Mouse (Mus musculus) kidney, embryonic 16.5 days (tissue): ENCODE data around the gene Thbs2. TPM values are rescaled to one million over a fixed set of nuclear protein-coding genes. Genes with fewer than 3 reads are reported as not detected.
A peak's percentile ranks its signal among the peaks of the same experiment; 100 is the strongest.

ENCODE experiments used
- ATAC-seq: fragments of 200-750 bp; cut with Nextera tagmentation; 2 replicates; pipeline ENCODE4 v1.8.0; 2017; ENCODE audit warnings: moderate TSS enrichment; ENCODE audit not compliant: low FRiP score, low TSS enrichment
- H3K27ac ChIP-seq: fragments of 300-500 bp; sonication (generic); 2 replicates; pipeline ENCODE4 v1.5.1; 2014; ENCODE audit warnings: low read length
- H3K27me3 ChIP-seq: fragments of 300-500 bp; sonication (generic); 2 replicates; pipeline ENCODE4 v1.6.1; 2014; ENCODE audit warnings: low read length, control low read depth, mixed read lengths; ENCODE audit not compliant: insufficient read depth
- H3K36me3 ChIP-seq: fragments of 300-500 bp; sonication (generic); 2 replicates; pipeline ENCODE4 v1.6.1; 2014; ENCODE audit warnings: low read length, control low read depth, mixed read lengths; ENCODE audit not compliant: insufficient read depth
- H3K4me1 ChIP-seq: fragments of 300-500 bp; sonication (generic); 2 replicates; pipeline ENCODE4 v1.6.1; 2014; ENCODE audit warnings: low read length, control low read depth, mixed read lengths; ENCODE audit not compliant: insufficient read depth
- H3K4me2 ChIP-seq: fragments of 300-500 bp; sonication (generic); replicated peaks from 2 replicates; pipeline ENCODE4 v1.6.1; 2014; ENCODE audit warnings: low read depth, low read length
- H3K4me3 ChIP-seq: fragments of 300-500 bp; sonication (generic); 2 replicates; pipeline ENCODE4 v1.5.1; 2014; ENCODE audit warnings: mild to moderate bottlenecking, low read length
- H3K9ac ChIP-seq: fragments of 300-500 bp; sonication (generic); replicated peaks from 2 replicates; pipeline ENCODE4 v1.6.1; 2014; ENCODE audit warnings: low read length
- H3K9me3 ChIP-seq: fragments of 300-500 bp; sonication (generic); 2 replicates; pipeline ENCODE4 v1.6.1; 2016; ENCODE audit warnings: low read length, control low read depth
- WGBS: fragments of 180-500 bp; shearing (Covaris S2); extraction: QIAGEN DNeasy Blood & Tissue Kit; methylation state at CpG from one replicate; pipeline ENCODE4 v1.1.7; 2014; 5-methylcytosine and 5-hydroxymethylcytosine counted together
- polyA plus RNA-seq: library from polyadenylated mRNA; unstranded; fragments of >200 nt; fragmentation: Nextera tagmentation; extraction: Ambion mirVana; gene quantifications from 2 replicates; pipeline ENCODE4 v1.2.1, GENCODE M21; 2015

The Thbs2 gene
- polyA plus RNA-seq, 1 experiment from 2014 or later: 37.7 TPM

DNA sequence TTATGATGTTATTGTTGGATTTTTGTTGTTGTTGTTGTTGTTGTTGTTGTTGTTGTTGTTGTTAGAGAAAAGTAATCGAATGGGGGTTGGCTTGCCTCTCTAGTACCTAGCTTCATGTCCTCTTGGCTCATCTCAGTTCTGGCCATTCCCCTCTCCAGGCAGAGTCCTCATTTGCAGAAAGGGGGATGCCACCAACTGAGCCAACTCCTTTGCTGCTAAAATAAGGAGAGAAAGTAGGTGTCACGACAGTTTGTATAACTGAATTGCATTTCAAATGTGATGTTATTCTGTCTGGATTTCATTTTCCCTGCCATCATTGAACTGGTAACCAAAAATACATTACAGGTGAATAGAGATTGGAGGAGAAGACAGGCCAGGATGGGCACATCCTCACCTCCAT lies 35.9 kb downstream of the Thbs2 start:
- Histone ChIP-seq H3K27ac (no peak overlapping the region), H3K9me3 (no peaks in the 10 kb centered on the region), H3K27me3 (no peaks in the 10 kb centered on the region), H3K4me1 (no peaks in the 10 kb centered on the region), H3K4me3 (no peak overlapping the region), H3K4me2 (no peak overlapping the region), H3K9ac (no peak overlapping the region), H3K36me3 (no peaks in the 10 kb centered on the region)
- ATAC-seq: no peak
- 90% methylated on average over 2 of the region's 2 CpGs for WGBS

DNA sequence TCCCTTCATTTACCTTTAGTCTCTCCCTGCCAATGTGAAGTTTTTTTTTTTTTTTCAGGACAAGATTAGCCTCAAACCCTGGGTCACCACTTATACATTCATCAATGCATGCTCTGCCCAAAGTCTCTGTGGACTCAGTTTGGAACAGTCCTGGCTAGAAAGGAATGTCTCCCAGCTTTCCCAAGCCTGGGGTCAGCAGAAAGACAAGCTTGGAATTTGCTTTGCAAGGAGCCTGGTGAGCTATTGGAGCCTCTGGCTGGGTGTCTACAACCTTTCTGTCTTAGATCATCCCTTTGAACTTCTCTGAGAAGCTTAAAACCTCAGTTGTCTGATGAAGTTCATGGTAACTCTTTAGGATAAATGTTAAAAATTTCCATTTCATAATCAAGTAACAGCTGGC lies 36.9 kb downstream of the Thbs2 start:
- H3K27ac ChIP-seq: no peak overlapping the region
- H3K4me1 ChIP-seq: no peaks in the 10 kb centered on the region
- no peaks in the 10 kb centered on the region for H3K27me3 ChIP-seq
- no peak overlapping the region for H3K4me2 ChIP-seq
- H3K4me3 ChIP-seq: no peak overlapping the region
- H3K9me3 ChIP-seq: no peaks in the 10 kb centered on the region
- ATAC-seq: no peak
- no peak overlapping the region for H3K9ac ChIP-seq
- no peaks in the 10 kb centered on the region for H3K36me3 ChIP-seq

- WGBS: 74% methylated on average over 3 of the region's 3 CpGs
- ATAC-seq: peak; percentile 35; the same call in 1 of the 2 replicates
- Histone ChIP-seq H3K9me3 (no peaks in the 10 kb centered on the region), H3K9ac (no peak overlapping the region), H3K27ac (no peak overlapping the region; the same call in 1 of the 2 replicates), H3K36me3 (no peaks in the 10 kb centered on the region), H3K4me3 (no peak overlapping the region), H3K27me3 (no peaks in the 10 kb centered on the region), H3K4me2 (no peak overlapping the region), H3K4me1 (no peaks in the 10 kb centered on the region)
Observed at GRCm38 (mm10) chr17:14654981-14655380, 39.1 kb downstream of the Thbs2 start.

DNA sequence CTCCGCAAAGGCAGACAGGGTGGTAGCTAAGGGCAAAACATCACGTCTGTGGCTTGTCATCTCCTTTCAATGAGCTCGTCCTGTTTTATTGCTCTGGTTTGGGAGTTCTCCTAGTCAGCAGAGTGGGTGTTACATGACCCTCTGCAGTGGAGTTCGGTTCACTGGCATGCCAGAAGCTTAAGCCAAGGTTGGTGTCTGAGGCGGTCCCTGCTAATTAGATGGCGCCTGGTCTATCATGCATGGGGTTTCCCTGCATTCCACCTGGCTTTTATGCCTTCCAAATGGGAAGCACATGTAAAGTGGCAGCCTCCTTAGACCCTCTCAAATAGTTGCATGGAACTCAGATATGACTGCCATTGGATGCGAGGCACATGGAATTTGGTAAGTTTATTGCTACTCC lies 42.0 kb downstream of the Thbs2 start:
- H3K27me3 ChIP-seq: no peaks in the 10 kb centered on the region
- WGBS: 55% methylated on average over 7 of the region's 7 CpGs
- no peak overlapping the region for H3K9ac ChIP-seq
- no peak overlapping the region for H3K4me2 ChIP-seq
- no peaks in the 10 kb centered on the region for H3K36me3 ChIP-seq
- no peaks in the 10 kb centered on the region for H3K9me3 ChIP-seq
- H3K27ac ChIP-seq: no peak overlapping the region
- no peak for ATAC-seq
- no peak overlapping the region for H3K4me3 ChIP-seq
- no peaks in the 10 kb centered on the region; the same call in 1 of the 2 replicates for H3K4me1 ChIP-seq

GRCm38 (mm10) chr17:14647996-14648640 lies 45.9 kb downstream of the Thbs2 start:
- Histone ChIP-seq H3K4me2 (no peak overlapping the region), H3K9ac (no peak overlapping the region), H3K4me3 (no peak overlapping the region), H3K4me1 (no peaks in the 10 kb centered on the region; the same call in 1 of the 2 replicates), H3K9me3 (no peaks in the 10 kb centered on the region), H3K36me3 (no peaks in the 10 kb centered on the region), H3K27me3 (no peaks in the 10 kb centered on the region), H3K27ac (peak overlapping the region; percentile 54; the same call in 1 of the 2 replicates)
- WGBS: 65% methylated on average over 4 of the region's 4 CpGs
- ATAC-seq: no peak

DNA sequence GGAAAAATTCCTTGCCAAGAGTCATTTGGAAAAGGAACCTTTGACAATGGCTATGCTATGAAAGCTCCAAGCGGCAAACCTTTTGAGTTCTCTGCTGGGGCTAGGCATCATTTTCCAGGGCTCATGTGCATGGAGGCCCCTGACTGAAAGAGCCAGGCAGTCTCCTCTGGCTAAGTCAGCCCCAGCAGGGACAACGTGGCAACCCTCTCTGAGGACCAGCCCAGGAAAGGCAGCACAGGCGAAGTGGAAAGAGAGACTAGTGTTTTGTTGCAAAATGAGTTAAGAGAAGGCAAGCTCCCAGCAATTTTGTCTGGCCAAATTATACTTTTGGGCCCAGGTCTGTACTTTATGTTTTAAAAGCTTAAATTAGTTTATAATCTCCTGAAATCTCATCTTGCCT lies 50.0 kb downstream of the Thbs2 start:
- no peaks in the 10 kb centered on the region; the same call in 1 of the 2 replicates for H3K4me1 ChIP-seq
- H3K27ac ChIP-seq: no peak overlapping the region
- no peak for ATAC-seq
- H3K4me2 ChIP-seq: no peak overlapping the region
- no peaks in the 10 kb centered on the region for H3K9me3 ChIP-seq
- no peaks in the 10 kb centered on the region for H3K27me3 ChIP-seq
- WGBS: 65% methylated on average over 3 of the region's 3 CpGs
- no peak overlapping the region for H3K4me3 ChIP-seq
- no peak overlapping the region for H3K9ac ChIP-seq
- no peaks in the 10 kb centered on the region for H3K36me3 ChIP-seq

- Histone ChIP-seq H3K36me3 (no peaks in the 10 kb centered on the region), H3K27ac (peak overlapping the region; percentile 79), H3K9me3 (no peaks in the 10 kb centered on the region), H3K4me2 (no peak overlapping the region), H3K4me1 (no peaks in the 10 kb centered on the region), H3K4me3 (no peak overlapping the region), H3K9ac (no peak overlapping the region), H3K27me3 (no peaks in the 10 kb centered on the region)
- 78% methylated on average over 15 of the region's 15 CpGs for WGBS
- 0 out of 2 replicates have a peak, but pooled peaks have one; percentile 39 for ATAC-seq
Observed at GRCm38 (mm10) chr17:14640351-14641115, 53.5 kb downstream of the Thbs2 start.

DNA sequence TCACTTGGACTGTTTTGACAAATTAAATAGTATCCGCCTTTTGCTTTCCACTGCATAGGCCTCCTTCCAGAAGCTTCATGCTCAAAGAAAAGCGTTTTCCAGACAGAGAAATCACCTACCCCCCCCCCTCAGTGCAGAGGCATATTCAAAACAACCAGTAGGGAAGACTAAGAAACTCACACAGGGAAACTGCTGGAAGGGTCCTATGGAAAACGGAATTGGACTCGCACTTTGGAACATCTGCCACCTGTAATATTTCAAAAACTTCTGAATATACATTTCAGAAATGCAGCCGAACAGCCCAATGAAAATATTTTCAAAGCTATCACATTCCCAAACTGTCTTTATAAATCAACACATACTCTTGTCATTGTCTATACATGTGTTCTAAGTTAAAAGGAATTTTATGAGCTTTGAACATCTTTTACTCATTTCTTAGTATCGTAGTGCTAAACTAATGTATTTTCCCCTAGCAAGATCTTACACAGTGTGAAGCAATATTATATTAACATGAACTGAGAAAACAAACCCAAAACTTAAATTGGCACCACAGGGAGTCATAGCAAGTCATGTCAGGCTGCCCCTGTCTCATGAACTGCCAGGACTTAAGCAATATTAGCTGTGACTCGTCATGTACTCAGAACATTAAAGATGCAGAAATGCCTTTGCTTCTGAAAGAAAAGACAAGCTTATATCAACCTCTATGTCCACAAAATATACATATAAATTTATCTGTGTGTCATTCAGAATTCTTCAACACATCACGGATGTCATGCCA lies 58.3 kb downstream of the Thbs2 start:
- no peak for ATAC-seq
- H3K9me3 ChIP-seq: no peaks in the 10 kb centered on the region
- no peaks in the 10 kb centered on the region for H3K4me1 ChIP-seq
- no peaks in the 10 kb centered on the region for H3K27me3 ChIP-seq
- no peak overlapping the region for H3K9ac ChIP-seq
- H3K27ac ChIP-seq: no peak overlapping the region
- H3K4me2 ChIP-seq: no peak overlapping the region
- no peaks in the 10 kb centered on the region for H3K36me3 ChIP-seq
- WGBS: 71% methylated on average over 8 of the region's 8 CpGs
- no peak overlapping the region for H3K4me3 ChIP-seq

- no peaks in the 10 kb centered on the region for H3K9me3 ChIP-seq
- H3K4me1 ChIP-seq: peaks cover 7% of the 10 kb centered on the region; the same call in 1 of the 2 replicates
- WGBS: 34% methylated on average over 4 of the region's 4 CpGs
- H3K27me3 ChIP-seq: no peaks in the 10 kb centered on the region
- ATAC-seq: no peak
- no peak overlapping the region for H3K27ac ChIP-seq
- H3K36me3 ChIP-seq: no peaks in the 10 kb centered on the region
- no peak overlapping the region for H3K4me3 ChIP-seq
- H3K4me2 ChIP-seq: no peak overlapping the region
- H3K9ac ChIP-seq: no peak overlapping the region
Observed at GRCm38 (mm10) chr17:14628901-14629300, 65.1 kb downstream of the Thbs2 start.
